8 mouse cellular contexts compared by ENCODE assay signal in the genomic region with DNA sequence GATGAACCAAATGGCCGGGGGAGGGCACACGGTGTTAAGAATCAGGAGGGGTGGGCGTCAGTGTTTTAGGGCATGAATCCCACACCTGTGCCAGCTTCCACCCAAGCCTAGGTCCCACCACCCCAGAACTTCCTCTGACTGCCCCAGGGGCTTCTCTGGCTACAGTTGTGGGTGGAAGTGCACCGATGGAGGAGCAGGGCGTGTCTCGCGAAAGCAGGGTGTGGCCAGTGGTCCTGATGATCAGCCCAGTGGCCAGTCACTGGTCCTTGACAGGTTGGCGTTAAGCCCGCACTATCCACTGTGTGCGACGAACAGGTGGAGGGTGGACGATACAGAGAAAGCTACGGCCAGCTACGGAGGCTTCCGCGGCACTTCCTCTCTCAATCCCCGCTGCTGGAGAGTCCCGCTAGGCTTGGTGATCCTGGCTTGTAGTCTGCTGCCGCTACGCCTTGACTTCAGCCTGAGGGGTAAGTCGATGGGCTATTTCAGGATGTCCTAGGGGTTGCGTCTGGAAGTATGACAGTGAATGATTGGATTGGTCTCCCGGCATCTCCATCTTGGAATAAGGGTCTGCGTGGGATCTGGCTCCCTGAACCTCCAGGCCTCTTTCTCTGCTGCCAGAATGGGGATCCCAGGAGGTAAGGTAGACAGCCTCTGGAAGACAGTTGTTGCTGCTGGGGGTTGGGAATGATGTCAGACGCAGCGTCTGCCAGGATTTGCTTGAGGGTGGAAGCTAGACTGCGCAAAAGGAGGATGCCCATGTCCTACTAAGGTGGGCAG. TPM values are rescaled to one million over a fixed set of nuclear protein-coding genes. Genes with fewer than 3 reads are reported as not detected.
DNase-seq lines count a peak whose midpoint lies in the region; ATAC-seq and TF ChIP-seq lines count a peak whose summit lies in the region.

No protein-coding gene starts in this region.

- TF ChIP-seq POLR2A in limb, embryonic 14.5 days (IDR thresholded peaks at IDR 0.05; ENCODE audit: borderline replicate concordance, extremely low read depth, insufficient read depth, insufficient read length), result no peak

- H3K27ac ChIP-seq in intestine, embryonic 15.5 days, result peak overlapping the region; percentile 10
- H3K27ac ChIP-seq in limb, embryonic 14.5 days (replicated peaks; ENCODE audit: low read depth, low read length), result no peak overlapping the region
- peak overlapping the region; percentile 70 for H3K27ac ChIP-seq in midbrain, embryonic 14.5 days (replicated peaks; ENCODE audit: low read depth, low read length)

- H3K27me3 ChIP-seq in intestine, embryonic 15.5 days (replicated peaks), result no peaks in the 10 kb centered on the region; the same call in 1 of the 2 replicates
- no peaks in the 10 kb centered on the region for H3K27me3 ChIP-seq in limb, embryonic 14.5 days (ENCODE audit: control insufficient read depth, insufficient read depth, low read length)
- no peaks in the 10 kb centered on the region for H3K27me3 ChIP-seq in midbrain, embryonic 14.5 days (ENCODE audit: control insufficient read depth, insufficient read depth, low read length)

- H3K36me3 ChIP-seq in intestine, embryonic 15.5 days, result no peaks in the 10 kb centered on the region
- H3K36me3 ChIP-seq in limb, embryonic 14.5 days (ENCODE audit: control insufficient read depth, insufficient read depth, low read length), result no peaks in the 10 kb centered on the region
- 0 out of 2 replicates have a peak, but pooled peaks cover 3% of the 10 kb centered on the region for H3K36me3 ChIP-seq in midbrain, embryonic 14.5 days (ENCODE audit: control insufficient read depth, insufficient read depth, low read length)

- peaks cover 13% of the 10 kb centered on the region for H3K4me1 ChIP-seq in intestine, embryonic 15.5 days (replicated peaks)
- peaks cover 6% of the 10 kb centered on the region for H3K4me1 ChIP-seq in limb, embryonic 14.5 days (ENCODE audit: control insufficient read depth, insufficient read depth, low read length)
- H3K4me1 ChIP-seq in midbrain, embryonic 14.5 days (ENCODE audit: control insufficient read depth, insufficient read depth, low read length), result peaks cover 12% of the 10 kb centered on the region

- 7% methylated on average over 27 of the region's 27 CpGs for WGBS in intestine, embryonic 15.5 days
- WGBS in limb, embryonic 14.5 days, result 9% methylated on average over 27 of the region's 27 CpGs
- 5% methylated on average over 27 of the region's 27 CpGs for WGBS in midbrain, embryonic 14.5 days

- ATAC-seq in common myeloid progenitor, adult 5-6 weeks (replicated peaks; ENCODE audit: low read depth, poor library complexity, severe bottlenecking), result peak; percentile 9
- peak; percentile 76 for ATAC-seq in intestine, embryonic 15.5 days
- ATAC-seq in limb, embryonic 14.5 days (ENCODE audit: low FRiP score, low read depth), result peak; percentile 19; the same call in 1 of the 2 replicates
- no peak; the same call in 1 of the 2 replicates for ATAC-seq in midbrain, embryonic 14.5 days (ENCODE audit: low FRiP score, low TSS enrichment)

- H3K9me3 ChIP-seq in intestine, embryonic 15.5 days, result no peaks in the 10 kb centered on the region
- no peaks in the 10 kb centered on the region for H3K9me3 ChIP-seq in limb, embryonic 14.5 days (ENCODE audit: control insufficient read depth, low read length)
- H3K9me3 ChIP-seq in midbrain, embryonic 14.5 days (ENCODE audit: control insufficient read depth, low read length), result no peaks in the 10 kb centered on the region

- H3K9ac ChIP-seq in intestine, embryonic 15.5 days, result peak overlapping the region; percentile 41
- peak overlapping the region; percentile 52 for H3K9ac ChIP-seq in limb, embryonic 14.5 days (ENCODE audit: low read depth, low read length, severe bottlenecking)
- H3K9ac ChIP-seq in midbrain, embryonic 14.5 days (replicated peaks; ENCODE audit: low read length), result peak overlapping the region; percentile 75

- peak overlapping the region; percentile 93 for H3K4me2 ChIP-seq in intestine, embryonic 15.5 days (replicated peaks)
- H3K4me2 ChIP-seq in limb, embryonic 14.5 days (replicated peaks; ENCODE audit: low read depth, low read length, severe bottlenecking), result peak overlapping the region; percentile 99
- H3K4me2 ChIP-seq in midbrain, embryonic 14.5 days (ENCODE audit: low read length), result peak overlapping the region; percentile 99

- peak overlapping the region; percentile 45 for H3K4me3 ChIP-seq in intestine, embryonic 15.5 days (replicated peaks)
- H3K4me3 ChIP-seq in limb, embryonic 14.5 days (replicated peaks; ENCODE audit: low read length), result peak overlapping the region; percentile 48
- H3K4me3 ChIP-seq in midbrain, embryonic 14.5 days (replicated peaks; ENCODE audit: low read depth, low read length), result peak overlapping the region; percentile 59

- DNase-seq in kidney, adult 18-20 months, result peak; percentile 35
- DNase-seq in kidney, adult 11 months, result no peak
- peak; percentile 52 for DNase-seq in gastrocnemius, postnatal 10 days
- no peak for DNase-seq in limb, embryonic 14.5 days (ENCODE audit: low spot score)
- peak; percentile 67 for DNase-seq in midbrain, embryonic 14.5 days
- peak; percentile 56 to 57 for DNase-seq in spleen, postnatal 36 days (ENCODE audit: low spot score in 2 of 2)

RNA-seq across cellular contexts. Expression of a gene that starts 1.6 kb away (rescaled TPM):
- total RNA-seq in common myeloid progenitor, adult 5-6 weeks (2017), result 13.0 and 15.9 TPM in 2 replicates
- total RNA-seq in gastrocnemius, postnatal 10 days (2021), result 1 to 10 TPM; 2.0 TPM
- polyA plus RNA-seq in intestine, embryonic 15.5 days (2015; fragmentation: Nextera tagmentation; extraction: Ambion mirVana), result 10.0 and 10.7 TPM in 2 replicates
- polyA plus RNA-seq in limb, embryonic 14.5 days (2012; rRNA removed), result 2.7 and 2.8 TPM in 2 replicates
- 2.9 and 4.3 TPM in 2 replicates for polyA plus RNA-seq in limb, embryonic 14.5 days (2014; fragmentation: Nextera tagmentation; extraction: Ambion mirVana)
- 26.4 and 28.0 TPM in 2 replicates for polyA plus RNA-seq in midbrain, embryonic 14.5 days (2014; fragmentation: Nextera tagmentation; extraction: Ambion mirVana)

RNA-seq across cellular contexts. Expression of a gene that starts 24.9 kb away (rescaled TPM):
- 1,111 and 1,232 TPM in 2 replicates for total RNA-seq in common myeloid progenitor, adult 5-6 weeks (2017)
- total RNA-seq in gastrocnemius, postnatal 10 days (2021), result 1,000 to 10,000 TPM; 1,047 to 1,133 TPM
- 2,561 and 2,687 TPM in 2 replicates for polyA plus RNA-seq in intestine, embryonic 15.5 days (2015; fragmentation: Nextera tagmentation; extraction: Ambion mirVana)
- polyA plus RNA-seq in limb, embryonic 14.5 days (2012; rRNA removed), result 3,111 and 3,234 TPM in 2 replicates
- polyA plus RNA-seq in limb, embryonic 14.5 days (2014; fragmentation: Nextera tagmentation; extraction: Ambion mirVana), result 3,423 and 3,655 TPM in 2 replicates
- polyA plus RNA-seq in midbrain, embryonic 14.5 days (2014; fragmentation: Nextera tagmentation; extraction: Ambion mirVana), result 4,878 and 5,143 TPM in 2 replicates

RNA-seq across cellular contexts. Expression of a gene that starts 36.8 kb away (rescaled TPM):
- 13.4 and 18.7 TPM in 2 replicates for total RNA-seq in common myeloid progenitor, adult 5-6 weeks (2017)
- total RNA-seq in gastrocnemius, postnatal 10 days (2021), result 10 to 100 TPM; 14.0 to 21.9 TPM
- 35.6 and 44.9 TPM in 2 replicates for polyA plus RNA-seq in intestine, embryonic 15.5 days (2015; fragmentation: Nextera tagmentation; extraction: Ambion mirVana)
- 40.5 and 47.6 TPM in 2 replicates for polyA plus RNA-seq in limb, embryonic 14.5 days (2012; rRNA removed)
- 26.7 and 27.0 TPM in 2 replicates for polyA plus RNA-seq in limb, embryonic 14.5 days (2014; fragmentation: Nextera tagmentation; extraction: Ambion mirVana)
- polyA plus RNA-seq in midbrain, embryonic 14.5 days (2014; fragmentation: Nextera tagmentation; extraction: Ambion mirVana), result 72.2 and 89.3 TPM in 2 replicates

Comparison
In these comparisons a context has a peak if more than half of its experiments do, and no peak if none do; other contexts are left out.
1. DNase-seq: peak in kidney, adult 18-20 months (single experiment), gastrocnemius, postnatal 10 days (single experiment), midbrain, embryonic 14.5 days (single experiment) and spleen, postnatal 36 days (2 of 2); none in kidney, adult 11 months (single experiment) and limb, embryonic 14.5 days (single experiment).
2. Peak in every context shown above with its lines, with median percentiles within 50 percentile points of each other: H3K4me2 ChIP-seq, H3K4me3 ChIP-seq and H3K9ac ChIP-seq.